ENCODE assay signal across 8 mouse cellular contexts in genomic region chr5:124530655-124531582, GRCm38 (mm10). TPM values are rescaled to one million over a fixed set of nuclear protein-coding genes. Genes with fewer than 3 reads are reported as not detected.
A peak's percentile ranks its signal among the peaks of the same experiment; 100 is the strongest.
DNase-seq lines count a peak whose midpoint lies in the region; ATAC-seq lines count a peak whose summit lies in the region.

TSS of gene Rilpl1 (minus strand) at chr5:124531391.

- peak within 1 kb of the TSS; percentile 66 for H3K4me3 ChIP-seq in embryonic facial prominence, embryonic 11.5 days (ENCODE audit: low read depth, low read length)
- peak within 1 kb of the TSS; percentile 78 for H3K4me3 ChIP-seq in limb, embryonic 15.5 days
- peak within 1 kb of the TSS; percentile 82 for H3K4me3 ChIP-seq in midbrain, embryonic 16.5 days (ENCODE audit: low read depth, low read length)
- peak within 1 kb of the TSS; percentile 80 for H3K4me3 ChIP-seq in stomach, embryonic 15.5 days (replicated peaks)

- peak within 1 kb of the TSS; percentile 53 for H3K27ac ChIP-seq in embryonic facial prominence, embryonic 11.5 days (replicated peaks; ENCODE audit: low read depth, low read length)
- H3K27ac ChIP-seq in limb, embryonic 15.5 days, result peak within 1 kb of the TSS; percentile 83
- H3K27ac ChIP-seq in midbrain, embryonic 16.5 days (ENCODE audit: low read length), result peak within 1 kb of the TSS; percentile 79
- H3K27ac ChIP-seq in stomach, embryonic 15.5 days, result peak within 1 kb of the TSS; percentile 73

- H3K9me3 ChIP-seq in embryonic facial prominence, embryonic 11.5 days (replicated peaks; ENCODE audit: control insufficient read depth, low read length), result no peaks in the 10 kb centered on the region
- no peaks in the 10 kb centered on the region for H3K9me3 ChIP-seq in limb, embryonic 15.5 days
- no peaks in the 10 kb centered on the region for H3K9me3 ChIP-seq in midbrain, embryonic 16.5 days (replicated peaks; ENCODE audit: control insufficient read depth, low read length, poor library complexity, severe bottlenecking)
- H3K9me3 ChIP-seq in stomach, embryonic 15.5 days, result no peaks in the 10 kb centered on the region

- no peaks in the 10 kb centered on the region for H3K27me3 ChIP-seq in embryonic facial prominence, embryonic 11.5 days (ENCODE audit: control insufficient read depth, insufficient read depth, low read length)
- H3K27me3 ChIP-seq in limb, embryonic 15.5 days, result no peaks in the 10 kb centered on the region
- no peaks in the 10 kb centered on the region for H3K27me3 ChIP-seq in midbrain, embryonic 16.5 days (ENCODE audit: control insufficient read depth, insufficient read depth, low read depth, low read length)
- H3K27me3 ChIP-seq in stomach, embryonic 15.5 days (replicated peaks), result no peaks in the 10 kb centered on the region

- peaks cover 4% of the 10 kb centered on the region; the same call in 1 of the 2 replicates for H3K4me1 ChIP-seq in embryonic facial prominence, embryonic 11.5 days (ENCODE audit: control insufficient read depth, insufficient read depth, low read length)
- peaks cover 38% of the 10 kb centered on the region for H3K4me1 ChIP-seq in limb, embryonic 15.5 days
- peaks cover 20% of the 10 kb centered on the region for H3K4me1 ChIP-seq in midbrain, embryonic 16.5 days (ENCODE audit: control insufficient read depth, insufficient read depth, low read length)
- H3K4me1 ChIP-seq in stomach, embryonic 15.5 days, result peaks cover 35% of the 10 kb centered on the region

- peak within 1 kb of the TSS; percentile 72 for H3K9ac ChIP-seq in embryonic facial prominence, embryonic 11.5 days (replicated peaks; ENCODE audit: low read length)
- H3K9ac ChIP-seq in limb, embryonic 15.5 days, result peak within 1 kb of the TSS; percentile 75
- peak within 1 kb of the TSS; percentile 84 for H3K9ac ChIP-seq in midbrain, embryonic 16.5 days (ENCODE audit: low read depth, low read length)
- H3K9ac ChIP-seq in stomach, embryonic 15.5 days, result peak within 1 kb of the TSS; percentile 54

- DNase-seq in urinary bladder, adult 18-20 months (ENCODE audit: low spot score in 2 of 2), result peak; percentile 64 to 73
- DNase-seq in urinary bladder, postnatal 10 days (ENCODE audit: low spot score), result no peak
- peak; percentile 94 for DNase-seq in embryonic facial prominence, embryonic 11.5 days (ENCODE audit: low spot score)
- DNase-seq in heart, adult 8-10 months (ENCODE audit: low spot score), result peak; percentile 84
- DNase-seq in kidney, adult 8-10 months, result peak; percentile 72 to 77

- H3K36me3 ChIP-seq in embryonic facial prominence, embryonic 11.5 days (replicated peaks; ENCODE audit: control insufficient read depth, insufficient read depth, low read depth, low read length), result no peaks in the 10 kb centered on the region
- H3K36me3 ChIP-seq in limb, embryonic 15.5 days, result no peaks in the 10 kb centered on the region; the same call in 1 of the 2 replicates
- no peaks in the 10 kb centered on the region; the same call in 1 of the 2 replicates for H3K36me3 ChIP-seq in midbrain, embryonic 16.5 days (ENCODE audit: control insufficient read depth, insufficient read depth, low read length)
- no peaks in the 10 kb centered on the region for H3K36me3 ChIP-seq in stomach, embryonic 15.5 days

- H3K4me2 ChIP-seq in embryonic facial prominence, embryonic 11.5 days (ENCODE audit: low read depth, low read length), result peak within 1 kb of the TSS; percentile 86
- peak within 1 kb of the TSS; percentile 78 for H3K4me2 ChIP-seq in limb, embryonic 15.5 days
- H3K4me2 ChIP-seq in midbrain, embryonic 16.5 days (ENCODE audit: low read length), result peak within 1 kb of the TSS; percentile 87
- H3K4me2 ChIP-seq in stomach, embryonic 15.5 days, result peak within 1 kb of the TSS; percentile 81

- WGBS in embryonic facial prominence, embryonic 11.5 days, result under 1% methylated on average over 77 of the region's 96 CpGs
- WGBS in limb, embryonic 15.5 days, result under 1% methylated on average over 94 of the region's 96 CpGs
- under 1% methylated on average over 84 of the region's 96 CpGs for WGBS in midbrain, embryonic 16.5 days
- under 1% methylated on average over 92 of the region's 96 CpGs for WGBS in stomach, embryonic 15.5 days

- ATAC-seq in embryonic facial prominence, embryonic 11.5 days (replicated peaks; ENCODE audit: insufficient number of reproducible peaks, low FRiP score, low TSS enrichment, low read depth), result peak; percentile 89
- peak; percentile 87 for ATAC-seq in limb, embryonic 15.5 days (ENCODE audit: insufficient number of reproducible peaks, low FRiP score, low TSS enrichment, low read depth)
- ATAC-seq in midbrain, embryonic 16.5 days, result peak; percentile 94
- peak; percentile 77 for ATAC-seq in stomach, embryonic 15.5 days (ENCODE audit: insufficient read depth, low FRiP score, low read depth)

RNA-seq across cellular contexts. Expression of gene Rilpl1, which starts in this region (rescaled TPM):
- polyA plus RNA-seq in embryonic facial prominence, embryonic 11.5 days (2014; fragmentation: Nextera tagmentation; extraction: Ambion mirVana), result 26.2 and 29.7 TPM in 2 replicates
- total RNA-seq in heart, adult 8-10 months (2022), result 100 to 1,000 TPM; 179 to 263 (median 215) TPM
- 23.7 and 25.2 TPM in 2 replicates for polyA plus RNA-seq in limb, embryonic 15.5 days (2015; fragmentation: Nextera tagmentation; extraction: Ambion mirVana)
- polyA plus RNA-seq in midbrain, embryonic 16.5 days (2015; fragmentation: Nextera tagmentation; extraction: Ambion mirVana), result 10.6 and 11.7 TPM in 2 replicates
- 15.1 and 15.2 TPM in 2 replicates for polyA plus RNA-seq in stomach, embryonic 15.5 days (2015; fragmentation: Nextera tagmentation; extraction: Ambion mirVana)
